Mouse (Mus musculus): ENCODE measurements at regions not wholly inside any gene's neighbourhood (a gene's known extent, or its start where the extent isn't known, plus 50 kb on each side); places are given as distances from the start of the nearest gene placed in this dataset.

DNA sequence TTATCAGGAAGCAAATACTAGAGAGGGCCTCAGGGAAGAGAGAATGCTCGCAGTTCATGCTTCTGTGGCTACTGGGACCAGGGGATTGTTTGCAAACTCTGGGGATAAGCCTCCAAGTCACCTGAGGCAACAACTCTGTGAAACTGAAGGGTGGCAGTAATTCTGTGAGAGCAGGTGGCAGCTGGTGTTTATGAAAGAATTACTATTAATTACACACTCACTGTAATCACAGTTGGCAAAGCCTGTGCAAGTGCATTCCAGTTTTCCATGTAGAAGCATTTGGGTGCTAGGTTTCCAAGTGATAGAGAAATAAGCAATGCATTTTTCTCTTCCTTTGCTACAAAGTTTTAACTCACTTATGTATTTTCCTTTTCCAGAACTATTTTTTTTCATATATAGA is 578.5 kb downstream of the Ets1 start:
- no peak for DNase-seq (ENCODE audit: low spot score)

GRCm38 (mm10) chr9:33220981-33221380 is 585.0 kb downstream of the Ets1 start:
- no peak for DNase-seq (ENCODE audit: low spot score)

DNA sequence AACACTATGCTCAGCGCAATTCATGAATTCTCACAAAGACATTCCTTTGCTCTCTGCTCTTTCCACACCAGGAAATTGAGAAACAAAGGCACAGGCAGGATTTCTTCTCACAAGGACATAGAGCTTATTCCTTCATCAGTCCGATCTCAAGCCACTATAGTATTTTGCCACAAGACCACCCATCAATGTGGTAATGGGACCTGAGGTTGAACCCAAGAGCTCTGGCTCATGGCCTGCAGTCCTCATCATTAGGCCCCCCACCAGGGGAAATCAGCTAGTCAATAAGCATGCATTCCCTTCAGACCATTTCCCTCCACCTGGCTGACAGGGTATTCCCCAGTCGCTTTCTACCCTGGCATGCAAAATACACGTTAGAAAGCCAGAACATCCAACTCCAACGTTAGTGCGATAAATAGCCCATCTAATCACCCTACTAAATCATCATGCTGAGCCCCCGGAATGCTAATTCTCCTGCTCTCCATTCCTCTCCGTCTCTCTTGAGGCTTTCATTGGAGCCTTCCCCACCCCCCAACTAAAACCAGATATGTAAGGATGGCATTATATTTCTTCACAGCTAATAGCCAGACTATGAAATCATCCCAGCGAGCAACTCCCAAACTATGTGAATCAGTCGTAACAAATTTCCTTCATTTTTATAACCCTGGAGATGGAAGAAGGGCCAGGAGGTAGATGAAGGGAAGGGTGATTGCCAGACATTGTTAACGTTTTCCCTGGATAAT is 586.2 kb downstream of the Ets1 start:
- no peak for DNase-seq (ENCODE audit: low spot score)

DNA sequence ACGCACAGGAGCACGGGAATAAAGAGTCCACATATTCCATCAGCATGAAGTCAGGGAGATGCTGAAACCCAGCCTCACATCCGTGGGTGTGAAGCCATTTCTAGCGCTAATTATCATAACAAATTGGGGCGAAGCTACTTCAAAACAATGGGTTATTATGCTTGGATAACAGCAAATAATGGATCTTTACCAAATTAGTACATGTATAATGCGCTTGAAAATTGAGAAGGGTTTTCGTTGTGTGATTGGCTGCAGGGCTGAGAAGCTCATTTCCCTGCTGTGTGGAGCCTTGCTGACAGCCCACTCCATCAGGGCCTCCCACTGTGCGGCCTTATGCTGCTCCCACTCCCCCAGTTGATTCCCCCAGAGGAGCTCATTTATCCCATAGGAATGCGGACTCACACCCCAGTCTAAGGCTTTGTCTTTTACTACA is 597.7 kb downstream of the Ets1 start:
- no peak for DNase-seq (ENCODE audit: low spot score)

GRCm38 (mm10) chr9:33238190-33238589 is 602.2 kb downstream of the Ets1 start:
- DNase-seq (ENCODE audit: low spot score), result no peak

DNA sequence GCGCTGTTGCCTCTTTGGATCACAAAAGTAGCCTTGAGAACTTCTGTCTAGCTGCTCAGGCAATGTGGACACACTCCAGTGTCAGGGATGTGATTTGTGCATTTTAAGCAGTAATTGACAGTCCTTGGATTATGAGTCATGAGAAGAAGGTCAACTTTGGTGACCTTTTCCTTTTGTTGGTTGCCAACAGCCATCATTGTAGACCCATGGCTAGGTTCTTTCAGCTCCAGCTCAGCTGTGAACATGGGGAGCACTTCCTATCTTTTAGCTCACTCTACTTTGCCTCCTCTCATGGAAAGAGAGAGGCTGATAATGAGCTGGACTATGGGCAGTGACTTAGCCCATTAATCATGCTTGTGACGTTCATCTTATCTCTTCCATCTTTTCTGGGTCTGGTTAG is 602.8 kb downstream of the Ets1 start:
- DNase-seq (ENCODE audit: low spot score), result no peak

- no peak for DNase-seq (ENCODE audit: low spot score)
These were observed 604.5 kb downstream of the Ets1 start for GRCm38 (mm10) chr9:33240506-33240905.

GRCm38 (mm10) chr9:33240914-33241635 is 605.1 kb downstream of the Ets1 start:
- DNase-seq (ENCODE audit: low spot score), result no peak

DNA sequence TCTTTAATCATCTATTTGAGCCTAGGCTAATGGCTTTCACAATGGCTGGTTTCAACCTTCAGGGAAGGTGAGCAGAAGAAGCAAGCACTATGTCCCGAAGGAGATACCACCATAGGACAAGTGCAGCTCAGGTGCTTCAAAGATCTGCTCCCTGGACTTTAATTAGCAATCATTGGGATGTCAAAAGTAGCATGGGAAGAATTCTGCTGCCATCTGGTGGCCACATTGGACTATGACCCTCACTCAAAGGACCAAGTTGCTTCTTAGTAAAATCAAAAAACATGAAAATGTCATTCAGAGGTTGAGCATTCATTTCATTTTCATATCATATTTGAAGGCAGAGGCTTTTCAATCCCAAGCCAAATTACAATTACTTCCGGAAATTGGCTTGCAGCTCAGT is 610.9 kb downstream of the Ets1 start:
- DNase-seq (ENCODE audit: low spot score), result peak; percentile 30

- DNase-seq (ENCODE audit: low spot score), result no peak
These were observed 622.2 kb downstream of the Ets1 start for GRCm38 (mm10) chr9:33258241-33258640.

- peak; percentile 45 for DNase-seq (ENCODE audit: low spot score)
These were observed 624.1 kb downstream of the Ets1 start for GRCm38 (mm10) chr9:33260171-33260570.

DNA sequence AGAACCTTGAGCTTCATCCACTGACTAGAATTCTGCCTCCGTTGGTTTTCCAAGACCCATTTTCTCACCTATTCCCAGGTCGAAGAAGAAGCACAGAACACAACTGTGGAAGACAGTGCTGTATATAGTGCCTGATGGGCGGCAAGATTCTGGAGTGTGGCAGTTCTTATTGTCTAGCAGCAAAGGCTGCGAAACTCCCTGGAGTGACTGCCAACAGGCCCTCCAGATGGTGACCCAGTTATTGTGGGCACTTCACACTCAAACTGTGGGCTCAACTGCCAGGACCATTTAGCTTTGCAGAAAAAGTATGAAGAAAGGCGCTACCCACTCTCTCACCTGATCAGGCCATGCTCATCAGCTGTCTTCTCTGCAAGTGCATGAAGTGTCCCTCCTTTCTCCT is 653.4 kb downstream of the Ets1 start:
- no peak for DNase-seq (ENCODE audit: low spot score)

DNA sequence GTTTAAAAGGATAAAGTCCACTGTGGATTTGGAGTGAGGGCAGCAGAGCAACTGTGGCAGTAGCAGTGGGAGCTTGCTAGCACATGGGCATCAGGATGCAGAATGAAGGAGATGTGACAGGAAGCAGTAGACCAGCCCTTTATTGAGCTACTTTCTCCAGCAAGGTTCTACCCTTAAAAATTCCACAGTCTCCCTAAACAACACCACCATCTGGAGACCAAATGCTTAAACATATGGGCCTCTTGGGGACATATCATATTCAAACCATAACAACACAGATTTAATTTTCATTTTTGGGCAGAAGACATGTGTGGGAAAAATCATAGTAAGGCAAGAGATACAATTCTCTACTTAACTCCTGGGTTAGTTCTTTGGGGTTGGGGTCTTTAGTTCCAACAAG is 656.1 kb downstream of the Ets1 start:
- no peak for DNase-seq (ENCODE audit: low spot score)

- DNase-seq (ENCODE audit: low spot score), result no peak
These were observed 659.9 kb downstream of the Ets1 start for GRCm38 (mm10) chr9:33295925-33296324.

DNA sequence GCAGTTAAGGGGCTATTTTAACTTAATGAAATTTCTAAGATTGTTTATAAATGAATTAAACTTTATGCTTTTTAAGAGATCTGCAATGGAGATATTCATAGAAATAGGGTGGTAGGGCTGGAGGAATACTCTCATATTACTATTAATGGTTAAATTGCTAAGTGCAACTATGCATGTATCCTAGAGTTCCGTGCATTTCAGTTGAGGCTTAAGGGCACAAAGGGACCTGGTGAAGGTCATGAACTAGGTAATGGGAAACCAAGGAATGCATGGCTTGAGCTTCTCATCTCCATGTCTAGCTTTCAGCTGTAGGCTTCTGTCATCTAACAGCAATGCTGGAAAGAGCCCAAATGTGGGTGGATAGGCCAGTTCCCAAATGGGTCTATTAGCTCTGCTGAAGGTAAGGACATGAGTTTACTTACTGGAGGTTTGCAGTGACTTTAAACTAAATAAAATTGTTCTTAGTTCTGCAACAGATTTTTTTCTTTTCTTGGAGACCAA is 683.6 kb downstream of the Ets1 start:
- DNase-seq (ENCODE audit: low spot score), result no peak

DNA sequence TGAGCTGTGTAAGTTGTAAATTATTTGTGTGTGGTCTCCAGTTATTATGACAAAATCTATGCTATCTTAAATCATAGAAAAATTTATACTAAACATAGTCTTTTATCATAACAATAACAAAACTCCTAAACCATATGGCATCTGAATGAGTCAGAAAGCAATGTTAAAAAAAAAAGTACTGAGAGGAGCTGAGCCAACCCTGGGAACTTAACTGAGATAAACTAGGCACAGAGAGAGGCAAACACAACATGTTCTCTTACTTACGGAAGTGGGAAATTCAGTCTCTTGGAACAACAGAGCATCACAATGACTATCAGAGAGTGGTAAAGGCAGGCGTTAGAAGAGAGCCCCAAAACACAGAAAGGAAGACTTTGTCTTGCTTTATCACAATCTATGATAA is 691.7 kb downstream of the Ets1 start:
- no peak for DNase-seq (ENCODE audit: low spot score)

- no peak for DNase-seq (ENCODE audit: low spot score)
These were observed 714.2 kb downstream of the Ets1 start for GRCm38 (mm10) chr9:33350258-33350657.

DNA sequence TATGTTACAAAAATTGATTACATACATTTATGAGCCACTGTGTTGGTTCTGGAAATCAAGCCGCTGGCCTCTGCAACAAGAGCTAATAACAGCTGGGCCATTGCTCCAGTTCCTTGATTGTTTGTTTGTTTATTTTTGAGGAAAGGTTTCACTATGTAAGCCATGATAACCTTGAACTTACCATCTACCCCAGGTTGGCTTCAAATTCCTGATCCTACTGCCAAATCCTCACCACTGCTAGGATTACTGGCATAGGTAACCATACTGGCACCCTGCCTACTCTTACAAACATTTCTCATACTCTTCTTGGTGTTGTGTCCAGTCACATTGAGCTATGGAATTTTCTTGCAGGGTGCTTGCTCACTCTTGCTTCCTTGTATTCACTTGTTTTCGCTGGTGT is 720.6 kb downstream of the Ets1 start:
- DNase-seq (ENCODE audit: low spot score), result no peak

DNA sequence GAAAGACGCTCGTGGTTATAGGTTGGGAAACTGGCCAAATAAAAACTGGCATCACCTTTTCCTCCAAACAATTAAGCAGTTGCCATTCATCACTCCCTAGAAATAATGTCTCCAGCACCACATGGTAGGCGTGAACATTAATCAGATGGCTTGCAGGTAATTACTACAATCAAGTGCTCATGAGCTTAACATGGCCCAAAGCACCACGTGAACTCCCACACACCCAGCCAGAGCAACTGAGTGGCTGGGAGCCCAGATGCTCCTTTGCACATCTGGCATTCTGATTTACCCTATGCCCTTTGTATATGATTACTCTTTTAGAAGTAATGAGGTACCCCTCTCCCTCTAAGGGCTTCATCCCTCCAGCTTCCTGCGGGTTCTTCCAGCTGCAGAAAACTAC is 724.9 kb downstream of the Ets1 start:
- no peak for DNase-seq (ENCODE audit: low spot score)

- no peak for DNase-seq (ENCODE audit: low spot score)
These were observed 753.1 kb downstream of the Ets1 start for GRCm38 (mm10) chr9:33389170-33389569.

DNA sequence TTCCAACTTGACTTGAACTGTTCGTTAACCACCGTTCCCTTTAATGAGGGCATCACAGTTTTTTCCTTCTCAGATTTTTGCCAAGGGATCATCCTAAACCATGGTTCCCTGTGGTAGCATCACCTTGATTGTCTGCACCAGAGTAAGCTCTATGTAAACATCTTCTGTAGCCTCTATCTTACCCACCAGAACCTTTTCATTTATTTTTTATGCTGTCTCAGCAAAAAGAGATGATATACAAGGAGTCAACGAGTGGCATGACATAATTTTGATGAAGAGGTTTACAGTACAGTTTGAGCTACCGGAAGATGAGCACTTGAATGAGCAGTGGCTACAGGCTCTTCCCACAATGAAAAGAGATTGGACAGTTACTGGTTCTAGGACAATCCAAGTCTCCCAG is 768.7 kb downstream of the Ets1 start:
- DNase-seq (ENCODE audit: low spot score), result no peak

GRCm38 (mm10) chr9:33407517-33407916 is 771.5 kb downstream of the Ets1 start:
- no peak for DNase-seq (ENCODE audit: low spot score)

- DNase-seq (ENCODE audit: low spot score), result no peak
These were observed 787.8 kb downstream of the Ets1 start for GRCm38 (mm10) chr9:33423781-33424180.

GRCm38 (mm10) chr9:33436459-33436858 is 800.4 kb downstream of the Ets1 start:
- no peak for DNase-seq (ENCODE audit: low spot score)
